Mouse (Mus musculus) midbrain, embryonic 14.5 days (tissue): ENCODE results near the gene Elovl6. TPM values are rescaled to one million over a fixed set of nuclear protein-coding genes. Genes with fewer than 3 reads are reported as not detected.

Source experiments
- ATAC-seq: fragments of 200-750 bp; cut with Nextera tagmentation; 2 replicates; pipeline ENCODE4 v1.8.0; 2017; ENCODE audit warnings: moderate number of reproducible peaks, moderate library complexity; ENCODE audit not compliant: low FRiP score, low TSS enrichment
- DNase-seq: peaks from one replicate; pipeline ENCODE4 v3.0.0-alpha.2; 2015
- H3K27ac ChIP-seq: fragments of 300-500 bp; sonication (generic); replicated peaks from 2 replicates; pipeline ENCODE4 v1.5.1; 2014; ENCODE audit warnings: mild to moderate bottlenecking, low read depth, low read length, moderate library complexity
- H3K27me3 ChIP-seq: fragments of 300-500 bp; sonication (generic); 2 replicates; pipeline ENCODE4 v1.6.1; 2014; ENCODE audit warnings: low read length, control low read depth, mixed read lengths; ENCODE audit not compliant: control insufficient read depth, insufficient read depth
- H3K36me3 ChIP-seq: fragments of 300-500 bp; sonication (generic); 2 replicates; pipeline ENCODE4 v1.6.1; 2014; ENCODE audit warnings: low read length, control low read depth; ENCODE audit not compliant: control insufficient read depth, insufficient read depth
- H3K4me1 ChIP-seq: fragments of 300-500 bp; sonication (generic); 2 replicates; pipeline ENCODE4 v1.6.1; 2014; ENCODE audit warnings: mild to moderate bottlenecking, antibody characterized with exemption, low read length, control low read depth; ENCODE audit not compliant: control insufficient read depth, insufficient read depth
- H3K4me2 ChIP-seq: fragments of 300-500 bp; sonication (generic); 2 replicates; pipeline ENCODE4 v1.6.1; 2014; ENCODE audit warnings: mild to moderate bottlenecking, low read length, moderate library complexity
- H3K4me3 ChIP-seq: fragments of 300-500 bp; sonication (generic); replicated peaks from 2 replicates; pipeline ENCODE4 v1.5.1; 2014; ENCODE audit warnings: low read depth, low read length
- H3K9ac ChIP-seq: fragments of 300-500 bp; sonication (generic); replicated peaks from 2 replicates; pipeline ENCODE4 v1.6.1; 2014; ENCODE audit warnings: mild to moderate bottlenecking, low read length, moderate library complexity
- H3K9me3 ChIP-seq: fragments of 300-500 bp; sonication (generic); 2 replicates; pipeline ENCODE4 v1.6.1; 2016; ENCODE audit warnings: low read length, control low read depth, mixed read lengths; ENCODE audit not compliant: control insufficient read depth
- WGBS: fragments of 180-500 bp; shearing (Covaris S2); extraction: QIAGEN DNeasy Blood & Tissue Kit; methylation state at CpG from one replicate; pipeline ENCODE4 v1.1.7; 2014; 5-methylcytosine and 5-hydroxymethylcytosine counted together
- polyA plus RNA-seq: library from polyadenylated mRNA; unstranded; fragments of >200 nt; fragmentation: Nextera tagmentation; extraction: Ambion mirVana; gene quantifications from 2 replicates; pipeline ENCODE4 v1.2.1, GENCODE M21; 2014

Elovl6 gene
- polyA plus RNA-seq, 1 experiment from 2014 or later, result 30.4 TPM

DNA sequence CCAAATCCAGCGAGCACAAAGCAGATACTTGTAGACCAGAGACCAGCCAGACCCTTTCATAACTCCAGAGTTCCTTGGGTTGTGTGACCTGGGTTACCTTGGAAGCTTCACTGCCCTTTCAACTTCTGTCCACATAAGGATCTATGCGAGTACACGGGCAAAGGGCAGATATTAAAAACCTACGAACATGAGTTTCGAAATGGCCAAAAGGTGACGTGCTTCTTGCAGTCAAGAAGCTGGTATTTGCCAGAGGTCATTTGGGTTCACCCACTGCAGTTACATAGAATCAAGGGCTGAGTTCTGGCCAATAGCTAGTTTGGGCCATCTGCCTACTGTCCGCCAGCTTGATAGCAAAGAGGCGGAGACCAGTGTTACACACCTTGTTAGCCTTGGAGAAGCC lies 59.6 kb downstream of the Elovl6 start:
- H3K4me3 ChIP-seq, result no peak overlapping the region
- no peak overlapping the region for H3K9ac ChIP-seq
- H3K4me2 ChIP-seq, result no peak overlapping the region

GRCm38 (mm10) chr3:129593001-129593400 lies 60.8 kb downstream of the Elovl6 start:
- H3K9ac ChIP-seq, result no peak overlapping the region
- H3K4me2 ChIP-seq, result no peak overlapping the region
- no peaks in the 10 kb centered on the region for H3K9me3 ChIP-seq
- ATAC-seq (no peak), DNase-seq (no peak)
- H3K4me3 ChIP-seq, result no peak overlapping the region
- no peak overlapping the region for H3K27ac ChIP-seq
- H3K4me1 ChIP-seq, result no peaks in the 10 kb centered on the region
- no peaks in the 10 kb centered on the region for H3K27me3 ChIP-seq
- H3K36me3 ChIP-seq, result no peaks in the 10 kb centered on the region
- WGBS, result 94% methylated on average over 9 of the region's 9 CpGs

More for the DNA sequence above, 59.6 kb downstream of the Elovl6 start:
- Histone ChIP-seq H3K4me1 (no peaks in the 10 kb centered on the region), H3K27ac (no peak overlapping the region), H3K9me3 (no peaks in the 10 kb centered on the region), H3K36me3 (no peaks in the 10 kb centered on the region), H3K27me3 (no peaks in the 10 kb centered on the region)
- ATAC-seq, result no peak
- DNase-seq, result no peak
- WGBS, result 92% methylated on average over 8 of the region's 8 CpGs

GRCm38 (mm10) chr3:129593735-129594134 lies 61.6 kb downstream of the Elovl6 start:
- ATAC-seq, result no peak
- DNase-seq, result no peak
- H3K36me3 ChIP-seq, result no peaks in the 10 kb centered on the region
- no peak overlapping the region for H3K4me3 ChIP-seq
- H3K27ac ChIP-seq, result no peak overlapping the region
- H3K9ac ChIP-seq, result no peak overlapping the region
- H3K4me1 ChIP-seq, result no peaks in the 10 kb centered on the region
- no peak overlapping the region for H3K4me2 ChIP-seq
- no peaks in the 10 kb centered on the region for H3K27me3 ChIP-seq
- no peaks in the 10 kb centered on the region for H3K9me3 ChIP-seq
- 90% methylated on average over 3 of the region's 3 CpGs for WGBS

DNA sequence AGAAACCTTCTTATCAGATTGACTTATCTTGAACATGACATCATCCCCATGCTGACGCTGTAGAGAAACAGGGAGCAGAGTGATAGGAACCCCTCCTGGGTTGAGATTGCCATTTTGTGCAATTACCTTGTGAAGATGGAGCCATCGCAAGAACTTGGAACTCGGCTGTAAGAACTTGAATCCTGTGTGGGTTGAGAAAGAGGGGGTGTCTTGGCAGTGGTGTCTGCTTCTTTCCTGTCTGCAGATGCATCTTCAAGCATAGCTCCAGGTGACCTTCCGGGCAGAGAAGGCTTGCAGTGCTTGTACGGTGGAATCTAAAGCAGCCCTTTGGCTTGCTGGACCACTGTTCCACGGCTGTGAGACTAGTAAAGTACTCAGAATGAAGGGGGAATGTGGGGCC lies 63.9 kb downstream of the Elovl6 start:
- Histone ChIP-seq H3K9ac (no peak overlapping the region), H3K4me2 (no peak overlapping the region), H3K9me3 (no peaks in the 10 kb centered on the region), H3K27ac (no peak overlapping the region), H3K4me3 (no peak overlapping the region), H3K4me1 (no peaks in the 10 kb centered on the region), H3K36me3 (no peaks in the 10 kb centered on the region), H3K27me3 (no peaks in the 10 kb centered on the region)
- no peak for ATAC-seq
- DNase-seq, result no peak
- WGBS, result 94% methylated on average over 6 of the region's 6 CpGs

DNA sequence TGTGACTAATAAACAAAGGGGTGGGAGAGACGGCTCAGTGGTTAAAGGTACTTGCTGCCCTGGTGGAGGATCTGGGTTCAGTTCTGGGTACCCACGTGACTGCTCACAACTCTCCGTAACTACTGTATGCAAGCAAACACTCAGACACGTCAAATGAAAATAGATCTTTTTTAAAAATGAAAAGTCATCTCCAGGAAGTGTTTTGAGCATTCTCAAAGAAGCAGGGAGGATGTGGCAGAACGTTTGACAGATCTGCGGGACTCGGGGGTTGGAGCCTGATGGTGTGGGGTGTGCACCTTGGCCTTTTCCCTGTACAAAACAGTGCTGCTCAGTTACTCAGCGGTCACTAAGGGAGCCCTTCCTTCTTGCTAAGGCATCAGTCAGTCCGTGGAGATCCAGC lies 70.1 kb downstream of the Elovl6 start:
- Histone ChIP-seq H3K4me3 (no peak overlapping the region), H3K27me3 (no peaks in the 10 kb centered on the region), H3K36me3 (0 out of 2 replicates have a peak, but pooled peaks cover 2% of the 10 kb centered on the region), H3K27ac (no peak overlapping the region), H3K9ac (no peak overlapping the region), H3K4me2 (no peak overlapping the region), H3K9me3 (no peaks in the 10 kb centered on the region), H3K4me1 (0 out of 2 replicates have a peak, but pooled peaks cover 6% of the 10 kb centered on the region)
- WGBS, result 83% methylated on average over 9 of the region's 9 CpGs
- DNase-seq, result no peak
- no peak for ATAC-seq

DNA sequence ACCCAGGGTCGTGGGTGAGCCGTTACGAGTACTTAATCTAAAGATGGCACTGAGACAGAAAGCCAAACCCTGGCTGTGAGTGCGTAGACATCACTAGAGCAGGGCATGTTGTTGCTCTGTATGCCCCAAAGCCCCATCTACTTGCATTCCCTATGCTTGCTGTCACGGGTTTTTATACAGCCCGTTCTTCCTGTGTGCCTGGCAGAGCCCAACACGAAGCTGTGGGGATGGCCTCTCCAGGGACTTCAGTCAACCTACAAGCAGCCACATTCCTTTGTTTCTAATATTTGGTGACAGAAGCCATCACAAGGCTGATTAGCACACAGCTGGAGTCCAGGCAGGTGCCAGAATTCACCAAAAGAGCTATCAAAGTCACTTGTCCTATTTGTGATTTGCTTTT lies 73.3 kb downstream of the Elovl6 start:
- no peaks in the 10 kb centered on the region for H3K27me3 ChIP-seq
- 0 out of 2 replicates have a peak, but pooled peaks cover 6% of the 10 kb centered on the region for H3K36me3 ChIP-seq
- H3K4me1 ChIP-seq, result 0 out of 2 replicates have a peak, but pooled peaks cover 6% of the 10 kb centered on the region
- no peak overlapping the region for H3K4me3 ChIP-seq
- 62% methylated on average over 7 of the region's 7 CpGs for WGBS
- H3K27ac ChIP-seq, result no peak overlapping the region
- no peak overlapping the region for H3K4me2 ChIP-seq
- no peaks in the 10 kb centered on the region for H3K9me3 ChIP-seq
- no peak for ATAC-seq
- no peak for DNase-seq
- H3K9ac ChIP-seq, result no peak overlapping the region

DNA sequence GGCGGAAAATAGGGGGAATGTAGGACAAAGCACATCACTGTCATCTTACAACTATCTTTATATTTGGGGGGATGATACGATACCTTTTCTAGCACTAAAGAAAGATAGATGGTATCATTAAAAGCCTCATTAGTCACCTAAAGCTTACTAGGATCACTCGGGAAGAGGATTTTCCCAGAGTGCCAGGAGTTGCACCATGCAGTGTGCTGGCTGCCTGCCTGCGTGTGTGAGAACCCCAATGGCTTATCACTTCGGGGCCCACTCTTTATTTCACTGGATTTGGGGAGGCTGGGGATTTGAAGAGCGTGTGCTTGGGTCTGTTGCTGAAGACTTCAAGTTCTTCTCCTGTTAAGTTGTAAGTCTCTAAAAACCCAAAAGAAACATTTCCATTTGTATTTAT lies 73.8 kb downstream of the Elovl6 start:
- Histone ChIP-seq H3K27me3 (no peaks in the 10 kb centered on the region), H3K4me3 (no peak overlapping the region), H3K4me2 (no peak overlapping the region), H3K9ac (no peak overlapping the region), H3K36me3 (0 out of 2 replicates have a peak, but pooled peaks cover 6% of the 10 kb centered on the region), H3K9me3 (no peaks in the 10 kb centered on the region), H3K4me1 (0 out of 2 replicates have a peak, but pooled peaks cover 6% of the 10 kb centered on the region), H3K27ac (no peak overlapping the region)
- DNase-seq, result no peak
- 39% methylated on average over 6 of the region's 6 CpGs for WGBS
- ATAC-seq, result no peak

DNA sequence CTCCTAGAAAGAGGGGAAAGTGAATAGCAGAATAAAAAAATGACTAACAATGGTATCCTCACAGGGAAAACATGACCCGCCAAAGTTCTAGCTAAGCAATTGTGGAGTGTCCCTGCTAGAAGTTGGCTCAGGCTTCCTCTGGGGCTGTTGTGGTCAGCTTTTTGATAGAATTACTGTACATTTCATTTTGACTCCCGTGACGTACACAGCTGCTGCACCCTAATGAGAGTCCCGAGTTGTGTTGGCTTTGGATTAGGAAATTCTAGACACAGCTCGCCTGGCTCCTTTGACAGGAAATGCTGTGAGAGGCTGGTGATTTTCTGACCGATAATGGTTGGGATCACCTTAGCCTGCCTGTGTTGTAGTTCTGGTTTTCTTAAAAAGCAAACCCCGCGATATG lies 79.5 kb downstream of the Elovl6 start:
- Histone ChIP-seq H3K4me1 (no peaks in the 10 kb centered on the region), H3K36me3 (0 out of 2 replicates have a peak, but pooled peaks cover 6% of the 10 kb centered on the region), H3K9ac (no peak overlapping the region), H3K9me3 (no peaks in the 10 kb centered on the region), H3K27ac (no peak overlapping the region), H3K4me3 (no peak overlapping the region), H3K4me2 (no peak overlapping the region), H3K27me3 (no peaks in the 10 kb centered on the region)
- no peak for DNase-seq
- 87% methylated on average over 8 of the region's 8 CpGs for WGBS
- ATAC-seq, result no peak

DNA sequence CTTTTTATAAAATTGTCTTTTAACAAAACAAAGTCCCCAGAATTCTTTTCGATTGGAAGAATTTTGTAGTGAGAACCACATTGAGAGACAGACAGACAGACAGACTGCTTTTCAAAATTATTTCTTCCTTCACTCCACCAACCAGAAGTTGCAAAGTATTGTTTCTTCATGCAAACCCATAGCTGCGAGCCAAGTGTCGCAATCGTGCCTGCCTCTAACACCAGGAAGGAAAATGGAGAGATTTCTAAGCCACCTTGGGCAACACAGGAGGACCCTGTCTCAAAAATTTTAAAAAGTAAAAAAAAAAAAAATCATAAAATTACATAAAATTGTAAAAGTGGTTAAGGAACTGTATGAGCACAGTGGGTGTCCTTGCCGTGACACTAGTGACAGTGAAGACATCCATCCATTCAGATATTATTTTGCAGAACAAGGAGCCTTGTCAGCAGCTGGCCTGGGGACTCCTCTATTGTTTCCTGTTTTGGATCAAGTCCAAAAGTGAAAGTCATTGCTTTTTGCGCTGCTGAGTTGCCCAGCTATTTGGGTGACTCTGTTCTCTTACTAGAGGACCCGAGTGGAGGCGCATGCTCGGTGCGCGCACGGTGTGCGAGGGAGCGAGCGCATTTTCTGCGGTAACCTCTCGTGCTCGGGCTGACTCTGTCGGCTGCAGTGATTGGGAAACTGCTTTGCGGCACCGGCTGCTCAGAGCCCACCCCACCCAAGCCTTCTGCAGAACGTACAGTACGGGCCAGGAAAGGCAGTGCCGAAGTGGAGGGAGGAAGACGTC lies 80.3 kb downstream of the Elovl6 start:
- no peaks in the 10 kb centered on the region for H3K4me1 ChIP-seq
- ATAC-seq (no peak), DNase-seq (peak; percentile 39)
- no peak overlapping the region for H3K4me3 ChIP-seq
- H3K27me3 ChIP-seq, result no peaks in the 10 kb centered on the region
- no peak overlapping the region for H3K27ac ChIP-seq
- no peak overlapping the region for H3K9ac ChIP-seq
- H3K4me2 ChIP-seq, result no peak overlapping the region
- WGBS, result 84% methylated on average over 25 of the region's 25 CpGs
- peaks cover 7% of the 10 kb centered on the region; the same call in 1 of the 2 replicates for H3K36me3 ChIP-seq
- H3K9me3 ChIP-seq, result no peaks in the 10 kb centered on the region
